Mouse (Mus musculus) heart, postnatal 0 days (tissue): ENCODE data around the gene Scgb1b30. TPM values are rescaled to one million over a fixed set of nuclear protein-coding genes. Genes with fewer than 3 reads are reported as not detected.

Source experiments
- ATAC-seq: fragments of 200-750 bp; cut with Nextera tagmentation; 2 replicates; pipeline ENCODE4 v1.8.0; 2017; ENCODE audit warnings: low read depth, moderate number of reproducible peaks, moderate library complexity; ENCODE audit not compliant: insufficient read depth
- DNase-seq: peaks from one replicate; pipeline ENCODE4 v3.0.0-alpha.2; 2016; ENCODE audit warnings: low spot score
- H3K27ac ChIP-seq: fragments of 300-500 bp; sonication (generic); 2 replicates; pipeline ENCODE4 v1.5.1; 2014; ENCODE audit warnings: low read depth, mild to moderate bottlenecking
- H3K27me3 ChIP-seq: fragments of 300-500 bp; sonication (generic); 2 replicates; pipeline ENCODE4 v1.6.1; 2014; ENCODE audit warnings: low read length, mixed read lengths; ENCODE audit not compliant: control insufficient read depth, insufficient read depth
- H3K36me3 ChIP-seq: fragments of 300-500 bp; sonication (generic); replicated peaks from 2 replicates; pipeline ENCODE4 v1.6.1; 2014; ENCODE audit warnings: low read length, mixed read lengths; ENCODE audit not compliant: control insufficient read depth, insufficient read depth
- H3K4me1 ChIP-seq: fragments of 300-500 bp; sonication (generic); 2 replicates; pipeline ENCODE4 v1.6.1; 2014; ENCODE audit warnings: antibody characterized with exemption; ENCODE audit not compliant: control insufficient read depth, insufficient read depth
- H3K4me2 ChIP-seq: fragments of 300-500 bp; sonication (generic); 2 replicates; pipeline ENCODE4 v1.6.1; 2014; ENCODE audit warnings: low read depth, mild to moderate bottlenecking, low read length, moderate library complexity
- H3K4me3 ChIP-seq: fragments of 300-500 bp; sonication (generic); 2 replicates; pipeline ENCODE4 v1.5.1; 2014; ENCODE audit warnings: low read depth, low read length
- H3K9ac ChIP-seq: fragments of 300-500 bp; sonication (generic); replicated peaks from 2 replicates; pipeline ENCODE4 v1.6.1; 2014; ENCODE audit warnings: low read depth, low read length, mixed read lengths
- H3K9me3 ChIP-seq: fragments of 300-500 bp; sonication (generic); replicated peaks from 2 replicates; pipeline ENCODE4 v1.6.1; 2016; ENCODE audit warnings: low read length; ENCODE audit not compliant: control insufficient read depth
- CTCF ChIP-seq: IDR thresholded peaks from 2 replicates; pipeline ENCODE4 v1.5.1; 2016; ENCODE audit warnings: antibody characterized with exemption, control low read depth, low read depth
- EP300 ChIP-seq: IDR thresholded peaks from 2 replicates; pipeline ENCODE4 v1.6.1; 2016; ENCODE audit warnings: antibody characterized with exemption, low read depth
- WGBS: fragments of 180-500 bp; shearing (Covaris S2); extraction: QIAGEN DNeasy Blood & Tissue Kit; methylation state at CpG from one replicate; pipeline ENCODE4 v1.1.7; 2014; 5-methylcytosine and 5-hydroxymethylcytosine counted together
- polyA plus RNA-seq: library from polyadenylated mRNA; unstranded; fragments of >200 nt; fragmentation: Nextera tagmentation; extraction: Ambion mirVana; gene quantifications from 2 replicates; pipeline ENCODE4 v1.2.1, GENCODE M21; 2015
- total RNA-seq: library from RNA; depleted of rRNA; stranded (reverse); fragments of >200 nt; gene quantifications from 2 replicates; pipeline ENCODE4 v1.2.3, GENCODE M21; 2014; ENCODE audit warnings: low replicate concordance; rRNA removed

The Scgb1b30 gene
- total and polyA plus RNA-seq, 2 experiments from 2014 or later, result not detected

GRCm38 (mm10) chr7:34147193-34147592, 52.0 kb downstream of the Scgb1b30 start:
- H3K27ac ChIP-seq, result no peak overlapping the region
- H3K9ac ChIP-seq, result no peak overlapping the region
- H3K4me2 ChIP-seq, result no peak overlapping the region
- 0 out of 2 replicates have a peak, but pooled peaks cover 8% of the 10 kb centered on the region for H3K9me3 ChIP-seq
- H3K36me3 ChIP-seq, result peaks cover 98% of the 10 kb centered on the region
- no peaks in the 10 kb centered on the region for H3K27me3 ChIP-seq
- H3K4me3 ChIP-seq, result no peak overlapping the region
- no peaks in the 10 kb centered on the region for H3K4me1 ChIP-seq
- WGBS, result 46% methylated on average over 4 of the region's 4 CpGs
- ATAC-seq, result no peak
- no peak for DNase-seq
- TF ChIP-seq EP300 (no peak), CTCF (no peak)

Other genes starting within 250 kb of the Scgb1b30 start
- gene Scgb2b26, start 150.4 kb upstream of the Scgb1b30 start, total RNA-seq, result not detected in 2 replicates
- gene Scgb2b26, start 150.4 kb upstream of the Scgb1b30 start, polyA plus RNA-seq, result not detected in 2 replicates
- not detected in 2 replicates for gene Scgb2b27, start 81.5 kb upstream of the Scgb1b30 start, total RNA-seq
- not detected in 2 replicates for gene Scgb2b27, start 81.5 kb upstream of the Scgb1b30 start, polyA plus RNA-seq
- gene Scgb1b27, start 73.9 kb upstream of the Scgb1b30 start, total RNA-seq, result not detected in 2 replicates
- gene Scgb1b27, start 73.9 kb upstream of the Scgb1b30 start, polyA plus RNA-seq, result not detected in 2 replicates
- 39.3 and 55.5 TPM in 2 replicates for gene Wtip, start 37.8 kb downstream of the Scgb1b30 start, total RNA-seq
- gene Wtip, start 37.8 kb downstream of the Scgb1b30 start, polyA plus RNA-seq, result 1.9 and 2.2 TPM in 2 replicates
- gene Uba2, start 74.2 kb downstream of the Scgb1b30 start, total RNA-seq, result 54.8 and 57.3 TPM in 2 replicates
- 55.7 and 59.3 TPM in 2 replicates for gene Uba2, start 74.2 kb downstream of the Scgb1b30 start, polyA plus RNA-seq
- gene Pdcd2l, start 101.2 kb downstream of the Scgb1b30 start, total RNA-seq, result 32.5 and 41.9 TPM in 2 replicates
- 41.7 and 44.0 TPM in 2 replicates for gene Pdcd2l, start 101.2 kb downstream of the Scgb1b30 start, polyA plus RNA-seq
- gene Gpi1, start 134.9 kb downstream of the Scgb1b30 start, total RNA-seq, result 645 and 692 TPM in 2 replicates
- gene Gpi1, start 134.9 kb downstream of the Scgb1b30 start, polyA plus RNA-seq, result 587 and 618 TPM in 2 replicates
- gene Gm6096, start 155.6 kb downstream of the Scgb1b30 start, total RNA-seq, result not detected in 2 replicates
- 0.32 TPM in 1 of 2 replicates, not detected in the other for gene Gm6096, start 155.6 kb downstream of the Scgb1b30 start, polyA plus RNA-seq
- gene 4931406P16Rik, start 218.1 kb downstream of the Scgb1b30 start, total RNA-seq, result 62.1 and 67.8 TPM in 2 replicates
- gene 4931406P16Rik, start 218.1 kb downstream of the Scgb1b30 start, polyA plus RNA-seq, result 25.4 and 25.9 TPM in 2 replicates